Mouse (Mus musculus): ENCODE measurements around the gene Smok2b. TPM values are rescaled to one million over a fixed set of nuclear protein-coding genes. Genes with fewer than 3 reads are reported as not detected.
"Not testable (repeated sequence)": the region's sequence is repeated elsewhere in the genome, so short reads cannot be mapped to it uniquely, and the experiment has no call there.

The Smok2b gene
- total RNA-seq, 2 experiments from 2014 or later, result not detected

GRCm38 (mm10) chr17:13221921-13222320 lies 8.1 kb upstream of the Smok2b start:
- intact Hi-C loops (cut with DNase I); DNase-seq (ENCODE audit: low spot score in 2 of 2): not testable (repeated sequence)

- intact Hi-C loops (cut with DNase I); DNase-seq (ENCODE audit: low spot score in 2 of 2): not testable (repeated sequence)
Observed at GRCm38 (mm10) chr17:13239461-13239860, 9.4 kb downstream of the Smok2b start.

GRCm38 (mm10) chr17:13240807-13241727 lies 11.0 kb downstream of the Smok2b start:
- DNase-seq (ENCODE audit: low spot score in 2 of 2); intact Hi-C loops (cut with DNase I): not testable (repeated sequence)

- DNase-seq (ENCODE audit: low spot score in 2 of 2); intact Hi-C loops (cut with DNase I): not testable (repeated sequence)
Observed at GRCm38 (mm10) chr17:13254786-13255185, 24.7 kb downstream of the Smok2b start.

Other genes with a start within 250 kb of the Smok2b start
- 10 to 100 TPM; 52.5 to 55.5 TPM for gene Wtap, start 236.1 kb upstream of the Smok2b start, total RNA-seq (2021)
- 100 to 1,000 TPM; 268 to 271 TPM for gene Sod2, start 223.4 kb upstream of the Smok2b start, total RNA-seq (2021)
- gene Gpr31b, start 178.0 kb upstream of the Smok2b start, total RNA-seq (2021), result under 1 TPM in 1 of 2 experiments, not detected in 1; 0.55 TPM
- gene Tcp10b, start 169.2 kb upstream of the Smok2b start, total RNA-seq (2021), result under 1 TPM in 1 of 2 experiments, not detected in 1; 0.23 TPM
- gene Unc93a, start 98.4 kb upstream of the Smok2b start, total RNA-seq (2021), result not detected
- gene Smok2a, start 9.1 kb upstream of the Smok2b start, total RNA-seq (2021), result not detected
- not detected for gene Tcp10c, start 124.3 kb downstream of the Smok2b start, total RNA-seq (2021)

Measured in left cerebral cortex, postnatal 14 days (tissue).